Mouse (Mus musculus): ENCODE data around the gene Rnf213. TPM values are rescaled to one million over a fixed set of nuclear protein-coding genes. Genes with fewer than 3 reads are reported as not detected.

Gene Rnf213
- total RNA-seq (2021), result 10 to 100 TPM; 14.6 TPM

GRCm38 (mm10) chr11:119392800-119393482 is at the start of gene Rnf213:
Rnf213 (plus strand) TSS chr11:119393100.
- peak; percentile 59 for DNase-seq (ENCODE audit: low spot score)
- intact Hi-C loops (cut with DNase I), result loop anchor here (5.0 kb wide), 1 partner anchor 36 kb away; the partner anchor contains the start of genes Sgsh and Slc26a11

DNA sequence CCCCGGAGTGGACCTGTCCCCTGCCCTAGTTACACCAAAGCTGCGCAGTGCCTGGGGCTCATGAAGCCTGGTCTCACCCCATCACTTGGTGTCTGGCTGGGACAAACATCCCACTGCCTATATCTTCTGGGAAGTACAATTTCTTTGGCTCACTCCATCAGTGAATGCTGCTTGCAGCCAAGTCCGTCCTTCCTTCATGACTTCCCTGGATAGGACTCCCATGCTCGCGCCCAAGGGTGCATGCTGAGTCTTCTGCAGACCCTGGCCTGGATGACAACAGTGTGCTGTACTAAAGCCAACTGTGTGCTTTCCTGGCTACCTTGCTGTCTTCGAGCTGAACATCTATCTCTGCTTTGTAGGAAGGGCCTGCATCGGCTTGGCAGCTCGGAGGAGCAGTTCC is 48.7 kb upstream of the Rnf213 start:
- intact Hi-C loops (cut with DNase I), result loop anchor here (5.0 kb wide), 1 partner anchor 148 kb away; the partner anchor contains the start of gene Endov
- DNase-seq (ENCODE audit: low spot score), result no peak

DNA sequence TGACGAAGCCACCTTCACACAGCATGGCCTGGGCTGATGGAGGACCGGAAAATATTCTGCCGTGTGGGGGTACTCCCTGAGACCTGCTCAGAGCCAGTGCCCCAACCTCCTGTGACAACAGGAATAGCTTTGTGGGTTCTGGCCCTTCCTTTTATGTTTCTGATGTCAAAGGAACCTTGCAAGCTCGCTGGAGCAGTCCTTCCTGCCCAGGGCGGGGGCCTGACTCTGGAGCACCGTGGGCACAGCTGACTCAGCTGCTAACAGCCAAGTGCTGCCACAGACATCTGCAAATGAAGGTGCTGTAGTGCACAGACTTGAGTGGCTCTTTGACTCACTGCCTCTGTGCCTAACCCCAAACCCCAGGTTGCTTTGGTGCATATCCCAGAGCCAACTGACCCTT is 48.0 kb upstream of the Rnf213 start:
- DNase-seq (ENCODE audit: low spot score), result no peak
- intact Hi-C loops (cut with DNase I), result loop anchor here (5.0 kb wide), 1 partner anchor 147 kb away; the partner anchor contains the start of gene Endov

DNA sequence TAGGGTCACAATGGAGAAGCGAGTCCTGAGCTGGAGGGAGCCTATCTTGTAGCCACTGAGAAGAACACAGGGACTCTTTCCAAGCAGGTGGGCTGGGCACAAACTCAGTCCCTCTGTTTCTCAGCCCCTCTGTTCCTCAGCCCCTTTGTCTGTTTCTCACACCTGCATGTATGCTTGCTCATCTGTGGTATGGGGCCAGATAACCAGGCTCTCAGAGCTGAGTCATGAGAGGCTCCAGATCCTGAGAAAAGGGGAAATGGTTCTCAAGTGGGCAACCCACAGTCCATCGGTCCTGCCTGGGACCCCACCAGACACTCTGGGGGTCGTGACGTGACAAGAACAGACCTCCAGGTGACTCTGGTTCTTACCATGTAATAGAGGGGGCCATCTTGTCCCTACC is 45.8 kb upstream of the Rnf213 start:
- DNase-seq (ENCODE audit: low spot score), result no peak
- intact Hi-C loops (cut with DNase I), result no loop called here

DNA sequence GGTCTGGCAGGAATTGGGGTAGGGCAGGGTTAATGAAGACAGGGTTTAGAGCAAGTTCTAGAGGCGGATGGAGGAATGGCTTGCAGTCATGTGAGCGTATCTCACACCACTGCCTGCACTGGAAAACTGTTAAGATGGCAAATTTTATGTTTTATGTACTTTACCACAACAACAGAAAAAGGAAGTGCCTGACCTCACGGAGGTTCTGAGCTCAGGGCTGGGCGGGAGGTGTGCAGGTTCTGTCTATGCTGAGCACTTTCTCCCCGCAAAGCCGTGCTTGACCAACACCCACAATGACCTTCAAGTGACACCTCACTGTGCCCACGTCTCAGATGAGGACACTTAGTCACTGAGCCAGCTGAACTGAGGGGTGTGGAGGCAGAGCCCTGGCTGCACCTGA is 40.8 kb upstream of the Rnf213 start:
- intact Hi-C loops (cut with DNase I), result no loop called here

GRCm38 (mm10) chr11:119353946-119354345 is 39.0 kb upstream of the Rnf213 start:
- DNase-seq (ENCODE audit: low spot score), result no peak
- intact Hi-C loops (cut with DNase I), result no loop called here

More for the DNA sequence above, 40.8 kb upstream of the Rnf213 start:
- DNase-seq (ENCODE audit: low spot score), result no peak

- intact Hi-C loops (cut with DNase I), result loop anchor here (5.0 kb wide), 1 partner anchor 37 kb away; the partner anchor contains the start of gene Rnf213
- DNase-seq (ENCODE audit: low spot score), result peak; percentile 28
Measured at GRCm38 (mm10) chr11:119354798-119355442, 38.0 kb upstream of the Rnf213 start.

GRCm38 (mm10) chr11:119355443-119356385 is 37.2 kb upstream of the Rnf213 start, which contains the start of the genes Sgsh and Slc26a11:
Sgsh (minus strand) TSS chr11:119355536.
Slc26a11 (plus strand) TSS chr11:119355557.
- intact Hi-C loops (cut with DNase I), result loop anchor here (5.0 kb wide), 1 partner anchor 37 kb away; the partner anchor contains the start of gene Rnf213
- DNase-seq (ENCODE audit: low spot score), result peak; percentile 82

DNA sequence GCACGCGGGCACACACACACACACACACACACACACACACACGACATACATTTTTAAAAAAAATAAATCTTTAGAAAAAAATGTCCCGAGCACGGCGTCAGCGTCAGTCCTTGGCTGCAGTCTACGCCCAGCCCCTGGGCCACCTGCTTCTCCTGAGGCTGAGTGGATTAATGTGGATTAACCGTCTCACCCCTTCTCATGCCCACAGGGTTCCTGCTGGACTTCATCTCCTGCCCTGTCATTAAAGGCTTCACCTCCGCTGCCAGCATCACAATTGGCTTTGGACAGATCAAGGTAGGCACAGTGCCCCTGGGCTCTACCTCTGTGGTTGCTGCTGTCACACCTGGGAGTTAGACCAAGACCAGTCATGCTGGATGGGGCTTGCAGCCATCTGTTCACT is 33.8 kb upstream of the Rnf213 start:
- intact Hi-C loops (cut with DNase I), result loop anchor here (5.0 kb wide), 1 partner anchor 33 kb away; the partner anchor contains the start of gene Rnf213
- DNase-seq (ENCODE audit: low spot score), result no peak

DNA sequence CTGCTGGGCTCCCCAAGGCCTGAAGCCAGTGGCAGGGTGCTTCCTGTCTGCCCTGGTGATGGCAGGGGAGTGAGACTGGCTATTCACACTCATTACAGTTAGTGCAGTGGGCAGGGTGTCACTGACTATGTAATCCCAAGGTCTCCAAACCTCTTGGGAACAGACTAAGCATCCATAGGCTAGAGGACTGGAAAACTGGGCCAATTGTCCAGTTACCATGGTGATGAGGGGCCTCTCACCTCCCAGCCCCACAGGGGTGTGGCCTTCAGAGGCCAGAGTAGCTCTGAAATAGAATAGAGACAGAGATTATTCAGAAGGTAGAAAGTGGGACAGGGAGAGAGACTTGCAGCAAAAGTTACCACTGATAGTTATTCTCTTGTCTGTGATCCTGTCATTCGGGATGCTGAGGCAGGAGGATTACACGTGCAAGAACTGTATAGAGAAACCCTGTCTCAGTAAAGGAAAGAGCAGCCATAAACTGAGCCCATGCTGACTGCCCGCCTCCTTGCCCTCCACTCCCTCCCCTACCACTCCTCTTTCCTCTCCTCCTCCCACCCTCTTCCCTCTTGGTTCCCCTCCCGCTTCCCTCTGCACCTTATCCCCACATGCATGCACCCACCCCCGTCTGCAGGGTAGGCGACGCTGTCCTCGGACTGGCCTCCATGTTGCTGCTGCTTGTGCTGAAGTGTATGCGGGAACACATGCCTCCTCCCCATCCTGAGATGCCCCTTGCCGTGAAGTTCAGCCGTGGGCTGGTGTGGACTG is 29.9 kb upstream of the Rnf213 start:
- DNase-seq (ENCODE audit: low spot score), result no peak
- intact Hi-C loops (cut with DNase I), result loop anchor here (1.0 to 5.0 kb wide), 2 partner anchors 23 to 39 kb away; no protein-coding TSS in a partner anchor

GRCm38 (mm10) chr11:119363534-119364145 is 29.3 kb upstream of the Rnf213 start:
- DNase-seq (ENCODE audit: low spot score), result peak; percentile 34
- intact Hi-C loops (cut with DNase I), result loop anchor here (1.0 to 5.0 kb wide), 2 partner anchors 23 to 39 kb away; no protein-coding TSS in a partner anchor

GRCm38 (mm10) chr11:119375425-119375824 is 17.5 kb upstream of the Rnf213 start:
- DNase-seq (ENCODE audit: low spot score), result no peak
- intact Hi-C loops (cut with DNase I), result no loop called here

GRCm38 (mm10) chr11:119377326-119377725 is 15.6 kb upstream of the Rnf213 start:
- no peak for DNase-seq (ENCODE audit: low spot score)
- intact Hi-C loops (cut with DNase I), result no loop called here

- DNase-seq (ENCODE audit: low spot score), result no peak
- intact Hi-C loops (cut with DNase I), result no loop called here
Measured at GRCm38 (mm10) chr11:119378551-119378950, 14.3 kb upstream of the Rnf213 start.

DNA sequence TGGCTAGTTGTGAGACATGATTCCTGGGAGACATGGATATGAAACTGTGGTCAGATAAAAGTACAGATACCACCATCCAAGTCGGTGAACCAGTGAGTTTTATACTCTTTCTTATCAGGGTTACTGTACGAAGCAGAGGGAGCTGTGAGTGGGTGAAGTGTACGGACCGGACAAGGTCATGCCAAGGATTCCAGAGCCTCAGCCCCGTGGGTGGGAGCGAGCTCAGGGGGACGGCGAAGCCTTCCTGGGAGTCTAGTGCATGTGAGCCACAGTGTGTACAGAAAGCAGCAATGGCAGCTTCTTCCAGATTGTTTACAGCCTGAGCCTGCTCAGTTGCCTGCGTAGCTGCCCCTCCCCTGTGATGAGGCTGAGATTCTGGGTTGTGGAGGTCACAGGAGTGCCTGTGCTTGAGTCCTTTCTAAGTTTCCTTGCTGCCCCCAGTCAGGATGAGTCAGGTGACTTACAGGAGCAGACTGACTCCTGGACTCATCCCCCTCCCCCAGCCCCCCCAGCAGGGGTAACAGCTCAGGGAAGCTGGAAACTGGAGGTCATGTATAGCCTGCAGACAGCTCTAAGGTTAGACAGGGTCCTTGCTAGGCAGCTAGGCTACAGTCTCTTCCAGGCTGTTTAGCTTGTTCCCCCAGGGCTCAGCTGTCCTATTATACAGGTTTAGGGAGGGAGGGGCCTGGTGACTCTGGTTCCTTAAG is 11.1 kb upstream of the Rnf213 start:
- intact Hi-C loops (cut with DNase I), result no loop called here

DNA sequence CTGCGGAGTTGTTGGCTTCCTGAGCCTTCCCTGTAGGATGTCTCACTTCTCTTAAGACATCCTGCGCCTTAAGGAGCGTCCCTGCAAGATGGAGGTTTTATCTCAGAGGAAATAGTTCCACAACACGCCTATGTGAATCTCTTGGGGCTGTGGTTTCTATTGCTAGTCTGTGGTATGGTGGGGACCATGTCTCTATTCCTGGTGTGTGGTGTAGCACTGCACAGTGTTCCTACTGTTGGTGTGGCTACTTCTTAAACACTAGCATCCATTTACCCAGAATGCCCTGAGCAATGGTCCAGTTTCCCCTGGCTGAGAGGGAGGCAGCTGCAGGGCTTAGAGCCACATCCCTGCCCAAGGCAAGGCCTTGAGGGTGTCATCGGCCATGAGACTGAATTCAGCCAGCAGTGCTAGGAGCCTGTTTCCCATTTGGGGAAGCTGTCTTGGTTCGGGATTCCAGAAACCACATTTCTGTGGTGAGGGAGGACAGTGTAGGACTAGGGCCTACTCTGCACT is 10.5 kb upstream of the Rnf213 start:
- intact Hi-C loops (cut with DNase I), result no loop called here
- no peak for DNase-seq (ENCODE audit: low spot score)

More for the DNA sequence above, 11.1 kb upstream of the Rnf213 start:
- no peak for DNase-seq (ENCODE audit: low spot score)

GRCm38 (mm10) chr11:119384904-119385303 is 8.0 kb upstream of the Rnf213 start:
- intact Hi-C loops (cut with DNase I), result no loop called here

DNA sequence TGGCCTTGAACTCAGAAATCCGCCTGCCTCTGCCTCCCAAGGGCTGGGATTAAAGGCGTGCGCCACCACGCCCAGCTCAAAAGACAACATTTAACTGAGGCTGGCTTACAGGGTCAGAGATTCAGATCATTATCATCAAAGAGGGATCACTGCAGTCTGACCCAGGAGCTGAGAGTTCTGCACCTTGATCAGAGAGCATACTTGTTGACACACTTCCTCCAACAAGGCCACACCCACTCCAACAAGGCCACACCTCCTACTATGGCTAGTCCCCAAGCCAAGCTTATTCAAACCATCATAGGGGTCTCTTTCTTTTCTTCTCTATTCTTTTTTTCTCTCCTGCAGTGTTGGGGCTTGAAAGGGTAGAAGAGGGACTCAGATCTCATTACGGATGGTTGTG is 6.6 kb upstream of the Rnf213 start:
- intact Hi-C loops (cut with DNase I), result no loop called here
- no peak for DNase-seq (ENCODE audit: low spot score)

More at GRCm38 (mm10) chr11:119384904-119385303, 8.0 kb upstream of the Rnf213 start:
- DNase-seq (ENCODE audit: low spot score), result no peak
